Mouse (Mus musculus): ENCODE results near the gene Hhat. TPM values are rescaled to one million over a fixed set of nuclear protein-coding genes. Genes with fewer than 3 reads are reported as not detected.

Gene Hhat
- polyA plus RNA-seq, 1 experiment from 2014 or later = 16.5 TPM

DNA sequence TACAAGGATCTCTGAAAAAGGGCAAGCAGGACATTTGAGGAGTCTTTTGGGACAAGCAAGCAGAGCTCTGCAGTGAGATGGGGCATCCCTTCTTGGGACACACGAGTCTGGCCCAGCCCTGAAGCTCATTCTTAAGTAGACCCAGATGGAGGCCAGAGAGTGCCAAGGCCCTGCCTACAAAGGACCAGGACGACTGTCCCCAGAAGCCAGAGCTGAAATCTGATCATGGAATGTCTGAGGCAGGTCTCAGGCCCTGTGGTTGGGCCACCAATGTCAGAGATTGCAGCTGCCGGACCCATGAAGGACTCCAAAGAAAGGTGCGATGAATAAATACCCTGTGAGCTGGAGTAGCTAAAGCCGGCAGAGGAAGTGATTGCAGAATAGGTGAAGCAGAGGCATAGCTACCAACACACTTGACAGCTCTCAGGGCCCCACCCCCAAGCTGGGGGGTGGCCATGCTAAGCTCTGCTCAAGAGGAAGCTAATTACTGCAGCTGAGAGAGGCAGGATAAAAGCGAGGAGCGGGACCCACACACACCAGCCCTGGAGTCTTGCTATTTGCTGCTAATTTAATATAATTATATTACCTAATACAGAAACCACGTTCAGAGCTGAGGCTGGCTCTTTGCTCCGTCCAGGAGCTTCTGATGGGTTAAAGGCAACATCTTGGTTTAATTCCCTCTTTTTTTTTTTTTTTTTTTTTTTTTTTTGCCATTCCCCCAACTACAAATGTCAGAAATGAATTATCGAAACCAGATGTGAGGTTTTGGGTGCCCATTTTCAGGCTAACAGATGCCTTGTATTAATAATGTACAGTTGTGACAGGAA, 28.4 kb upstream of the Hhat start:
- H3K4me3 ChIP-seq (ENCODE audit: low read length) = no peak overlapping the region

DNA sequence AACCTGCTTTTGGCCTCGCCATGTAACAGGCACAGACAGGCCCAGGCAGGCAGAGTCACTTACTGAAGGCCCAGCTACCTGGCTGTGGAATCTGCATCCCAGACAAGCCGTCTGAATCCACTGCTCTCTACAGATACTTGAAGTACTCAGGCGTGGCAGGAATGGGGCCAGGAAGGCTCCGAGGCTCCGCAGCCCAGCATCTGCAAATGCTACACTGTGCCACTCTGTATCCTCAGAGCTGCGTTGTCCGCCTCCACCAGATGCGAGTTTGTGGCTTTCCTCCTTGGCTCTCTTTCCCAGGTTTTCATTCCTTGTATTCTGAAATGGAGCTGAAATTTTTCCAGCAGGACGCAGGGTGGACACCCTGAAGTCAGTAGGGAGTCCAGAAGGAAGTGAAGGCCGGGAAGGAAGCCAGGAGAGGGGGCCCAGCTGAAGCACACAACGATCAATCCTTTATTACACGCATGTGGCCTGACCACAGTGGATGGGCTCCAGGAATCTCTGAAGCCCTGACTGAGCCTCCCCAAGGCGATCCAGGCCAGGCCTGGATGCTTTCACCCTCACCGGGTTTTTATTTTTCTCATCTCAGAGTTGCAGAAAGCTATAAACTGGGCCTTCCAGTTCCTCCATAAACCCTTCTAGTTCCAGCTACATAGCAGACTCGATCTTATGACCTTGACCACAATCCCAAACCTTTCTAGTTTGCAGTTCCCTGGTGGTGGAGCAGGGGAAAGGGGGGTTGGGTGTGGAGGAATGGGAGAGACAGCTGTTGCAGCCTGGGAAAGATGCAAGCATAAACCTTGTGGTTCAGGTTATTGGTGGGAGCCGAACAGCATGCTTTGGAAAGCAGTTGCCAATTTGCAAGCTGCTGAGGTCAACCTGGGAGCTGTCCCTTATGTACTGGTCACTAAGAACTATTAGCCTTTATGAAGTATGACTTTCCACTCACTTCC, 27.5 kb upstream of the Hhat start:
- H3K4me1 ChIP-seq (ENCODE audit: control insufficient read depth, insufficient read depth, low read length) = peaks cover 34% of the 10 kb centered on the region
- no peak overlapping the region for H3K9ac ChIP-seq (ENCODE audit: low read depth, low read length)
- no peaks in the 10 kb centered on the region for H3K27me3 ChIP-seq (ENCODE audit: control insufficient read depth, insufficient read depth, low read length)
- no peak overlapping the region for H3K4me2 ChIP-seq (replicated peaks; ENCODE audit: low read depth, low read length)
- peak overlapping the region; percentile 86 for H3K27ac ChIP-seq (ENCODE audit: low read depth, low read length)
- ATAC-seq (ENCODE audit: low FRiP score, low TSS enrichment) = peak; percentile 77
- no peaks in the 10 kb centered on the region for H3K36me3 ChIP-seq (ENCODE audit: control insufficient read depth, insufficient read depth, low read length)
- no peak overlapping the region for H3K4me3 ChIP-seq (ENCODE audit: low read length)
- H3K9me3 ChIP-seq (ENCODE audit: control insufficient read depth, low read length) = no peaks in the 10 kb centered on the region
- 51% methylated on average over 16 of the region's 16 CpGs for WGBS

More for the DNA sequence above, 28.4 kb upstream of the Hhat start:
- Histone ChIP-seq H3K27ac (ENCODE audit: low read depth, low read length) (peak overlapping the region; percentile 86), H3K9me3 (ENCODE audit: control insufficient read depth, low read length) (no peaks in the 10 kb centered on the region), H3K4me2 (replicated peaks; ENCODE audit: low read depth, low read length) (no peak overlapping the region), H3K36me3 (ENCODE audit: control insufficient read depth, insufficient read depth, low read length) (no peaks in the 10 kb centered on the region), H3K27me3 (ENCODE audit: control insufficient read depth, insufficient read depth, low read length) (no peaks in the 10 kb centered on the region), H3K9ac (ENCODE audit: low read depth, low read length) (no peak overlapping the region), H3K4me1 (ENCODE audit: control insufficient read depth, insufficient read depth, low read length) (peaks cover 34% of the 10 kb centered on the region)
- WGBS = 33% methylated on average over 10 of the region's 10 CpGs
- ATAC-seq (ENCODE audit: low FRiP score, low TSS enrichment) = peak; percentile 17; the same call in 1 of the 2 replicates

DNA sequence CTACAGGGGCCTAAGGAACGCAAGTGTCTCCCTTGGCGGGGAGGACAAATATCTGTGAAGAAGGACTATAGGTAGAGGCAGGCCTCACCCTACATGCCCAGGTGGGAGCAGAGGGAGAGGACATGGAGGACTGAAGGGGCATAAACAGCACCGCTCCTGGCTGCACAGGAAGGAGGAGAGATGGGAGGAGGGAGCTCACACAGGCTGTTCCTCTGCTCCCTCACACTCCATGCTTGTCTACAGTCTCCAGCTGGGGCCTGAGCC, 25.9 kb upstream of the Hhat start:
- Histone ChIP-seq H3K4me2 (replicated peaks; ENCODE audit: low read depth, low read length) (no peak overlapping the region), H3K27ac (ENCODE audit: low read depth, low read length) (0 out of 2 replicates have a peak overlapping the region, but pooled peaks have one; percentile 24), H3K27me3 (ENCODE audit: control insufficient read depth, insufficient read depth, low read length) (no peaks in the 10 kb centered on the region), H3K4me1 (ENCODE audit: control insufficient read depth, insufficient read depth, low read length) (peaks cover 34% of the 10 kb centered on the region), H3K4me3 (ENCODE audit: low read length) (no peak overlapping the region), H3K9ac (ENCODE audit: low read depth, low read length) (no peak overlapping the region), H3K36me3 (ENCODE audit: control insufficient read depth, insufficient read depth, low read length) (no peaks in the 10 kb centered on the region), H3K9me3 (ENCODE audit: control insufficient read depth, low read length) (no peaks in the 10 kb centered on the region)
- ATAC-seq (ENCODE audit: low FRiP score, low TSS enrichment) = no peak
- 63% methylated on average over 3 of the region's 3 CpGs for WGBS

GRCm38 (mm10) chr1:192796201-192797010, 25.4 kb upstream of the Hhat start:
- Histone ChIP-seq H3K9me3 (ENCODE audit: control insufficient read depth, low read length) (no peaks in the 10 kb centered on the region), H3K27me3 (ENCODE audit: control insufficient read depth, insufficient read depth, low read length) (no peaks in the 10 kb centered on the region), H3K4me3 (ENCODE audit: low read length) (no peak overlapping the region), H3K4me2 (replicated peaks; ENCODE audit: low read depth, low read length) (peak overlapping the region; percentile 5), H3K36me3 (ENCODE audit: control insufficient read depth, insufficient read depth, low read length) (no peaks in the 10 kb centered on the region), H3K4me1 (ENCODE audit: control insufficient read depth, insufficient read depth, low read length) (peaks cover 39% of the 10 kb centered on the region), H3K27ac (ENCODE audit: low read depth, low read length) (peak overlapping the region; percentile 70; the same call in 1 of the 2 replicates), H3K9ac (ENCODE audit: low read depth, low read length) (0 out of 2 replicates have a peak overlapping the region, but pooled peaks have one; percentile 8)
- WGBS = 12% methylated on average over 11 of the region's 21 CpGs
- no peak for ATAC-seq (ENCODE audit: low FRiP score, low TSS enrichment)

DNA sequence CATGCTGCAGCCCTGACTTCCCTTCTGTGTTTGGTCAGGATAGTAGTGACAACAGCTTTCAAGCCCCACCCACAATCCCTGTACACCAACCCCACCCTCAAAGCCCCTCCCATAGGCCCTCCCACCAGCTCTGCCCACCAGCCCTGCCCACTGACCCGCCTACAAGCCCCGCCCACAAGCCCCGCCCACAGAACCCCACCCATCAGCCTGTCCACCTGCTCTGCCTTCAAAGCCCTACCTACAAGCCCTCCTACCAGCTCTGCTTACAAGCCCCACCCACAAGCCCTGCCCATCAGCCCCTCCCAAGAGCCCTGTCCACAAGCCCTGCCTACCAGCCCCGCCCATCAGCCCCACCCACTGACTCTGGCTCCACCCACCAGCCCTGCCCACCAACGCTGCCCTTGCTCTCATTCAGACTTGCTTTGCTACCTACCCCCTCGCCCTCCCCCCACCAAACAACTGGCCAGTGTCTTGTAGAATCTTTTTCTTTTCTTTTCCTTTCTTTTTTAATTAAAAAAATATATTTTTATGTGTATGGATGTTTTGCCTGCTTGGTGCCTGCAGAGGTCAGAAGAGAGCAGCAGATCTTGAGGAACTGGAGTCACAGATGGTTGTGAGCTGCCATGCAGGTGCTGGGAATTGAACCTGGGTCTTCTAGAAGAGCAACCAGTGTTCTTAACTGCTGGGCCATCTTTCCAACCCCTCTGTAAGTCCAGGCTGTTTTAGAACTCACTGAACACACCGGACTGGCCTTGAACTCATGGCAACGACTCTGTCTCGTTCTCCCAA, 24.1 kb upstream of the Hhat start:
- no peak overlapping the region for H3K4me2 ChIP-seq (replicated peaks; ENCODE audit: low read depth, low read length)
- H3K36me3 ChIP-seq (ENCODE audit: control insufficient read depth, insufficient read depth, low read length) = no peaks in the 10 kb centered on the region
- 62% methylated on average over 9 of the region's 9 CpGs for WGBS
- 0 out of 2 replicates have a peak, but pooled peaks have one; percentile 6 for ATAC-seq (ENCODE audit: low FRiP score, low TSS enrichment)
- no peak overlapping the region for H3K4me3 ChIP-seq (ENCODE audit: low read length)
- peaks cover 38% of the 10 kb centered on the region for H3K4me1 ChIP-seq (ENCODE audit: control insufficient read depth, insufficient read depth, low read length)
- no peak overlapping the region for H3K27ac ChIP-seq (ENCODE audit: low read depth, low read length)
- no peaks in the 10 kb centered on the region for H3K27me3 ChIP-seq (ENCODE audit: control insufficient read depth, insufficient read depth, low read length)
- no peak overlapping the region for H3K9ac ChIP-seq (ENCODE audit: low read depth, low read length)
- H3K9me3 ChIP-seq (ENCODE audit: control insufficient read depth, low read length) = no peaks in the 10 kb centered on the region

- Histone ChIP-seq H3K4me1 (ENCODE audit: control insufficient read depth, insufficient read depth, low read length) (peaks cover 22% of the 10 kb centered on the region), H3K4me2 (replicated peaks; ENCODE audit: low read depth, low read length) (0 out of 2 replicates have a peak overlapping the region, but pooled peaks have one; percentile 10), H3K27me3 (ENCODE audit: control insufficient read depth, insufficient read depth, low read length) (no peaks in the 10 kb centered on the region), H3K9ac (ENCODE audit: low read depth, low read length) (no peak overlapping the region), H3K36me3 (ENCODE audit: control insufficient read depth, insufficient read depth, low read length) (no peaks in the 10 kb centered on the region), H3K27ac (ENCODE audit: low read depth, low read length) (peak overlapping the region; percentile 71), H3K4me3 (ENCODE audit: low read length) (no peak overlapping the region), H3K9me3 (ENCODE audit: control insufficient read depth, low read length) (no peaks in the 10 kb centered on the region)
- WGBS = 7% methylated on average over 7 of the region's 7 CpGs
- ATAC-seq (ENCODE audit: low FRiP score, low TSS enrichment) = peak; percentile 66; the same call in 1 of the 2 replicates
These were observed 20.9 kb upstream of the Hhat start for GRCm38 (mm10) chr1:192791897-192792361.

DNA sequence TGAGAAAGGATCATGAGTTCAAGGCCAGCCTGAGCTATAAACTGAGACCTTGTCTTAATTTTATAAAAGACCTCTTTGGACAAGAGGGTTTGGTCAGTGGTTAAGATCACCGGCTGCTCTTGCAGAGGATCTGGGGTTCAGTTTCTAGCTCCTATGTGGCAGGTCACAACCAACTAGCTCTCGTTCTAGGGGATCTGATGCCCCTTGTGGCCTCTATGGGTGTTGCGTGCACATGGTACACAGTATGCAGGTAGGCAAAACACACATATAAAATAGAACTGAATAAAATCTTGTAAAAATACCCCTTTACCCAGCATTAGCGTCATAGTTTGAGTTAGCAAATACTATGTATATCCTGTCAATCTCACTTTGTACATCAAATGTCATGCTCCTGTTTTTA, 19.4 kb upstream of the Hhat start:
- no peak for ATAC-seq (ENCODE audit: low FRiP score, low TSS enrichment)
- Histone ChIP-seq H3K36me3 (ENCODE audit: control insufficient read depth, insufficient read depth, low read length) (no peaks in the 10 kb centered on the region), H3K9me3 (ENCODE audit: control insufficient read depth, low read length) (no peaks in the 10 kb centered on the region), H3K27me3 (ENCODE audit: control insufficient read depth, insufficient read depth, low read length) (no peaks in the 10 kb centered on the region), H3K27ac (ENCODE audit: low read depth, low read length) (no peak overlapping the region), H3K4me1 (ENCODE audit: control insufficient read depth, insufficient read depth, low read length) (peaks cover 20% of the 10 kb centered on the region; the same call in 1 of the 2 replicates), H3K4me2 (replicated peaks; ENCODE audit: low read depth, low read length) (no peak overlapping the region), H3K9ac (ENCODE audit: low read depth, low read length) (no peak overlapping the region), H3K4me3 (ENCODE audit: low read length) (no peak overlapping the region)
- WGBS = 86% methylated on average over 4 of the region's 4 CpGs

DNA sequence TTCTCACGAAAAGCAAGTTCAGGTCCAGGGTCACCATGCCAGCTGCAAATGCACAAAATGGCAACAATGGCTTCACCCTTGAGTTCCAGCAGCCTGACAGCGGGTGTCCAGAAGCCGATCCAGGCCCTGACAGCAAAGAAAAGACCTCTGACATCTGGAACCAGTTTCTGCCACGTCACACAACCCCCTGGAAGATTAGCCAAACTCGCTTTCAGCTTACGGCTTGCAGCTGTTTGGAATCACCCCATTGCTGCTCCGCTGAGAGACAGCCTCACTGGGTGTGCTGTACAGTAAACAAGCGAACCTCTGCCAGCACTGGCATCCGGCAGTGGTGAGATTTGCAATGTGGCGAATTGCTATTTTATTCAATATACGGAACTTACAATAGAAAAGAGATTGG, 18.8 kb upstream of the Hhat start:
- Histone ChIP-seq H3K4me3 (ENCODE audit: low read length) (no peak overlapping the region), H3K27me3 (ENCODE audit: control insufficient read depth, insufficient read depth, low read length) (no peaks in the 10 kb centered on the region), H3K27ac (ENCODE audit: low read depth, low read length) (peak overlapping the region; percentile 56; the same call in 1 of the 2 replicates), H3K9ac (ENCODE audit: low read depth, low read length) (no peak overlapping the region), H3K36me3 (ENCODE audit: control insufficient read depth, insufficient read depth, low read length) (no peaks in the 10 kb centered on the region), H3K4me2 (replicated peaks; ENCODE audit: low read depth, low read length) (no peak overlapping the region), H3K4me1 (ENCODE audit: control insufficient read depth, insufficient read depth, low read length) (peaks cover 20% of the 10 kb centered on the region; the same call in 1 of the 2 replicates), H3K9me3 (ENCODE audit: control insufficient read depth, low read length) (no peaks in the 10 kb centered on the region)
- ATAC-seq (ENCODE audit: low FRiP score, low TSS enrichment) = no peak
- WGBS = 70% methylated on average over 11 of the region's 11 CpGs

All from kidney, embryonic 14.5 days (tissue).